Mouse (Mus musculus): ENCODE results near the gene Gramd1a. TPM values are rescaled to one million over a fixed set of nuclear protein-coding genes. Genes with fewer than 3 reads are reported as not detected.

Gene Gramd1a
- total and polyA plus RNA-seq, 2 experiments = 5.1 to 33.0 TPM

GRCm38 (mm10) chr7:31163666-31164577, 8.2 kb upstream of the Gramd1a start:
- TF ChIP-seq POLR2A (IDR thresholded peaks at IDR 0.05; ENCODE audit: extremely low read depth, insufficient read depth, low read length) (no peak), CTCF (IDR thresholded peaks at IDR 0.05; ENCODE audit: low read depth, low read length) (no peak)
- Histone ChIP-seq H3K4me3 (ENCODE audit: insufficient read depth, low read depth, low read length) (no peak overlapping the region), H3K27ac (replicated peaks; ENCODE audit: insufficient read depth, low read depth, low read length) (no peak overlapping the region), H3K9ac (ENCODE audit: low read depth, low read length) (no peak overlapping the region), H3K36me3 (ENCODE audit: control insufficient read depth, insufficient read depth, low read length) (no peaks in the 10 kb centered on the region), H3K79me2 (ENCODE audit: control insufficient read depth, insufficient read depth, low read length) (no peaks in the 10 kb centered on the region), H3K4me1 (ENCODE audit: control insufficient read depth, insufficient read depth, low read length) (no peaks in the 10 kb centered on the region), H3K27me3 (ENCODE audit: control insufficient read depth, insufficient read depth, low read length) (no peaks in the 10 kb centered on the region)
- DNase-seq (ENCODE audit: extremely low read depth, low read depth, low spot score) = no peak
- WGBS = 77% methylated on average over 3 of the region's 3 CpGs

GRCm38 (mm10) chr7:31162324-31162723, 6.6 kb upstream of the Gramd1a start:
- no peak overlapping the region for H3K27ac ChIP-seq (replicated peaks; ENCODE audit: insufficient read depth, low read depth, low read length)
- DNase-seq (ENCODE audit: extremely low read depth, low read depth, low spot score) = no peak
- no peaks in the 10 kb centered on the region for H3K4me1 ChIP-seq (ENCODE audit: control insufficient read depth, insufficient read depth, low read length)
- no peaks in the 10 kb centered on the region for H3K27me3 ChIP-seq (ENCODE audit: control insufficient read depth, insufficient read depth, low read length)
- 71% methylated on average over 11 of the region's 11 CpGs for WGBS
- no peak overlapping the region; the same call in 1 of the 2 replicates for H3K9ac ChIP-seq (ENCODE audit: low read depth, low read length)
- no peaks in the 10 kb centered on the region for H3K36me3 ChIP-seq (ENCODE audit: control insufficient read depth, insufficient read depth, low read length)
- no peak overlapping the region for H3K4me3 ChIP-seq (ENCODE audit: insufficient read depth, low read depth, low read length)
- TF ChIP-seq CTCF (IDR thresholded peaks at IDR 0.05; ENCODE audit: low read depth, low read length) (no peak), POLR2A (IDR thresholded peaks at IDR 0.05; ENCODE audit: extremely low read depth, insufficient read depth, low read length) (no peak)
- H3K79me2 ChIP-seq (ENCODE audit: control insufficient read depth, insufficient read depth, low read length) = no peaks in the 10 kb centered on the region

- Histone ChIP-seq H3K4me3 (ENCODE audit: insufficient read depth, low read depth, low read length) (no peak overlapping the region), H3K27ac (replicated peaks; ENCODE audit: insufficient read depth, low read depth, low read length) (no peak overlapping the region), H3K27me3 (ENCODE audit: control insufficient read depth, insufficient read depth, low read length) (no peaks in the 10 kb centered on the region), H3K79me2 (ENCODE audit: control insufficient read depth, insufficient read depth, low read length) (no peaks in the 10 kb centered on the region), H3K36me3 (ENCODE audit: control insufficient read depth, insufficient read depth, low read length) (no peaks in the 10 kb centered on the region), H3K9ac (ENCODE audit: low read depth, low read length) (no peak overlapping the region; the same call in 1 of the 2 replicates), H3K4me1 (ENCODE audit: control insufficient read depth, insufficient read depth, low read length) (no peaks in the 10 kb centered on the region)
- no peak for DNase-seq (ENCODE audit: extremely low read depth, low read depth, low spot score)
- TF ChIP-seq CTCF (IDR thresholded peaks at IDR 0.05; ENCODE audit: low read depth, low read length) (no peak), POLR2A (IDR thresholded peaks at IDR 0.05; ENCODE audit: extremely low read depth, insufficient read depth, low read length) (no peak)
- WGBS = 74% methylated on average over 3 of the region's 3 CpGs
Observed at GRCm38 (mm10) chr7:31161831-31162230, 6.1 kb upstream of the Gramd1a start.

- TF ChIP-seq CTCF (IDR thresholded peaks at IDR 0.05; ENCODE audit: low read depth, low read length) (no peak), POLR2A (IDR thresholded peaks at IDR 0.05; ENCODE audit: extremely low read depth, insufficient read depth, low read length) (no peak)
- H3K4me3 ChIP-seq (ENCODE audit: insufficient read depth, low read depth, low read length) = no peak overlapping the region
- no peaks in the 10 kb centered on the region for H3K79me2 ChIP-seq (ENCODE audit: control insufficient read depth, insufficient read depth, low read length)
- H3K36me3 ChIP-seq (ENCODE audit: control insufficient read depth, insufficient read depth, low read length) = no peaks in the 10 kb centered on the region
- 92% methylated on average over 3 of the region's 3 CpGs for WGBS
- no peaks in the 10 kb centered on the region for H3K4me1 ChIP-seq (ENCODE audit: control insufficient read depth, insufficient read depth, low read length)
- H3K27ac ChIP-seq (replicated peaks; ENCODE audit: insufficient read depth, low read depth, low read length) = no peak overlapping the region
- H3K27me3 ChIP-seq (ENCODE audit: control insufficient read depth, insufficient read depth, low read length) = no peaks in the 10 kb centered on the region
- H3K9ac ChIP-seq (ENCODE audit: low read depth, low read length) = no peak overlapping the region
- no peak for DNase-seq (ENCODE audit: extremely low read depth, low read depth, low spot score)
Observed at GRCm38 (mm10) chr7:31161246-31161645, 5.5 kb upstream of the Gramd1a start.

GRCm38 (mm10) chr7:31160763-31161162, 5.1 kb upstream of the Gramd1a start:
- no peaks in the 10 kb centered on the region for H3K36me3 ChIP-seq (ENCODE audit: control insufficient read depth, insufficient read depth, low read length)
- 62% methylated on average over 5 of the region's 5 CpGs for WGBS
- no peaks in the 10 kb centered on the region for H3K79me2 ChIP-seq (ENCODE audit: control insufficient read depth, insufficient read depth, low read length)
- H3K4me3 ChIP-seq (ENCODE audit: insufficient read depth, low read depth, low read length) = no peak overlapping the region
- no peaks in the 10 kb centered on the region for H3K27me3 ChIP-seq (ENCODE audit: control insufficient read depth, insufficient read depth, low read length)
- DNase-seq (ENCODE audit: extremely low read depth, low read depth, low spot score) = no peak
- H3K4me1 ChIP-seq (ENCODE audit: control insufficient read depth, insufficient read depth, low read length) = no peaks in the 10 kb centered on the region
- no peak for TF ChIP-seq CTCF (IDR thresholded peaks at IDR 0.05; ENCODE audit: low read depth, low read length)
- TF ChIP-seq POLR2A (IDR thresholded peaks at IDR 0.05; ENCODE audit: extremely low read depth, insufficient read depth, low read length) = no peak
- no peak overlapping the region for H3K27ac ChIP-seq (replicated peaks; ENCODE audit: insufficient read depth, low read depth, low read length)
- no peak overlapping the region for H3K9ac ChIP-seq (ENCODE audit: low read depth, low read length)
